Mouse (Mus musculus) forebrain, embryonic 12.5 days (tissue): ENCODE results near the gene Cyp2d12. TPM values are rescaled to one million over a fixed set of nuclear protein-coding genes. Genes with fewer than 3 reads are reported as not detected.
"Not testable (repeated sequence)": the region's sequence is repeated elsewhere in the genome, so short reads cannot be mapped to it uniquely, and the experiment has no call there.

Source experiments
- ATAC-seq: fragments of 200-750 bp; cut with Nextera tagmentation; 2 replicates; pipeline ENCODE4 v1.8.0; 2017; ENCODE audit warnings: moderate TSS enrichment; ENCODE audit not compliant: low FRiP score
- H3K27ac ChIP-seq: fragments of 300-500 bp; sonication (generic); 2 replicates; pipeline ENCODE4 v1.5.1; 2016; ENCODE audit warnings: mild to moderate bottlenecking
- H3K27me3 ChIP-seq: fragments of 300-500 bp; sonication (generic); 2 replicates; pipeline ENCODE4 v1.6.1; 2016; ENCODE audit warnings: mild to moderate bottlenecking
- H3K36me3 ChIP-seq: fragments of 300-500 bp; sonication (generic); replicated peaks from 2 replicates; pipeline ENCODE4 v1.6.1; 2016; ENCODE audit warnings: mild to moderate bottlenecking
- H3K4me1 ChIP-seq: fragments of 300-500 bp; sonication (generic); 2 replicates; pipeline ENCODE4 v1.6.1; 2016
- H3K4me2 ChIP-seq: fragments of 300-500 bp; sonication (generic); 2 replicates; pipeline ENCODE4 v1.6.1; 2016; ENCODE audit warnings: mild to moderate bottlenecking, moderate library complexity
- H3K4me3 ChIP-seq: fragments of 300-500 bp; sonication (generic); replicated peaks from 2 replicates; pipeline ENCODE4 v1.5.1; 2016; ENCODE audit warnings: mild to moderate bottlenecking
- H3K9ac ChIP-seq: fragments of 300-500 bp; sonication (generic); 2 replicates; pipeline ENCODE4 v1.6.1; 2016; ENCODE audit warnings: mild to moderate bottlenecking
- H3K9me3 ChIP-seq: fragments of 300-500 bp; sonication (generic); 2 replicates; pipeline ENCODE4 v1.6.1; 2016
- WGBS: fragments of 180-500 bp; shearing (Covaris S2); methylation state at CpG from one replicate; pipeline ENCODE4 v1.1.7; 2016; 5-methylcytosine and 5-hydroxymethylcytosine counted together
- polyA plus RNA-seq: library from polyadenylated mRNA; unstranded; fragments of >200 nt; fragmentation: Nextera tagmentation; extraction: Ambion mirVana; gene quantifications from 2 replicates; pipeline ENCODE4 v1.2.1, GENCODE M21; 2016

The Cyp2d12 gene
- not detected in 2 replicates for polyA plus RNA-seq

DNA sequence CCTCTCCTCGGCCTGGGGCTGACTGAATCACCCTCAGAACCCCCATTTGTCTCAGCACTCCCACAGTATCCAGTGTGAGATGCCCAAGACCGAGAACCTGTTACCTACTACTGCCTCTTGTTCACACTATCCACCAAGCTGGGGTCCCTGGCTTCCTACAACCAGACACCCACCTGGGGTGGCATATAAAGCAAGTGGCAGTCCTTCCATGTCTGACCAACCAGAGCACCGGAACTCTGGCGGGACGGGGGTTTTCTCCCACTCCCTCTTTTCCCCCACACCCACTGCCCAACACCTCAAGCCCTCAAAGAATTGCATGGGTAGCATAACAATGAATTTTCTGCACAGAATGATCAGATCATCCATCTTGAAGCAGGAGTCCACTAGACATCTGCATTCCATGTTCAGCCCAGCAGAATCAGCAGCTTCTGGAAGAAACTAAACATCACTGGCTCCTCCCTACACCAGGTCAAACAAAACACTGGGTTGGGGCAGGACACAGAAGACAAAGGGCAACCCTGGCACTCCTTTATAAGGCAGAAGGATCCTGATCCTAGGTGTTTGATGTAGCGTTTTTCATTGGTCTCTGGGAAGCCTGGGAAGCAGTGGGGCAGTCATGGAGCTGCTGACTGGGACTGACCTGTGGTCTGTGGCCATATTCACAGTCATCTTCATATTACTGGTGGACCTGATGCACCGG is at the start of gene Cyp2d12:
Cyp2d12 (plus strand) TSS at position 542 of the 700 bp plus-strand sequence.
- WGBS = 82% methylated on average over 7 of the region's 7 CpGs
- Histone ChIP-seq H3K36me3 (no peaks in the 10 kb centered on the region), H3K9me3 (peaks cover 14% of the 10 kb centered on the region), H3K4me2 (no peak within 1 kb of the TSS), H3K27ac (no peak within 1 kb of the TSS), H3K4me1 (no peaks in the 10 kb centered on the region), H3K27me3 (no peaks in the 10 kb centered on the region), H3K9ac (no peak within 1 kb of the TSS), H3K4me3 (no peak within 1 kb of the TSS)
- ATAC-seq = no peak

DNA sequence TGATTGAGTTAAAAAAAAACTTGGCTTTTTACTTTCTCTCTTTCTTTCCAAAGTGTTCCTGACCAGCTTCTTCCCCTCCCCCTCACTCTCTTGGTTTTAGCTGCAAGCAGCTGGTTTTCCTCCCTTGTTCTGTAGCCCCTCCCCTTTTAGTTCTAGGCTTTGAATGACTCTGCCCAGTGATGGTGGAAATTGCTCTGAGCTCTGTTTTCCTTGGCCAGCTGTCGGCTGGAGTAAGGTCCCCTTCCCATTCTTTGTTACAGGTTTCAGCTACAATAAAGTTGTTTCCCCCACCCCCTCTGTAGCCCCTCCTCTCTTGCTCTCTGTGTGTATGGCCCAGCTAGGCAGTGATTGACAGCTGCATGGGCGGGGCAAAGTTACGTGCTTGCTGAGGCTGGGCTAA is 47.9 kb upstream of the Cyp2d12 start:
- no peak overlapping the region for H3K4me2 ChIP-seq
- H3K4me1 ChIP-seq = no peaks in the 10 kb centered on the region
- H3K4me3 ChIP-seq = no peak overlapping the region
- H3K27me3 ChIP-seq = no peaks in the 10 kb centered on the region
- H3K9me3 ChIP-seq = peaks cover 10% of the 10 kb centered on the region; the same call in 1 of the 2 replicates
- no peak overlapping the region for H3K9ac ChIP-seq
- H3K36me3 ChIP-seq = no peaks in the 10 kb centered on the region
- ATAC-seq = no peak
- no peak overlapping the region for H3K27ac ChIP-seq
- 50% methylated on average over 3 of the region's 3 CpGs for WGBS

DNA sequence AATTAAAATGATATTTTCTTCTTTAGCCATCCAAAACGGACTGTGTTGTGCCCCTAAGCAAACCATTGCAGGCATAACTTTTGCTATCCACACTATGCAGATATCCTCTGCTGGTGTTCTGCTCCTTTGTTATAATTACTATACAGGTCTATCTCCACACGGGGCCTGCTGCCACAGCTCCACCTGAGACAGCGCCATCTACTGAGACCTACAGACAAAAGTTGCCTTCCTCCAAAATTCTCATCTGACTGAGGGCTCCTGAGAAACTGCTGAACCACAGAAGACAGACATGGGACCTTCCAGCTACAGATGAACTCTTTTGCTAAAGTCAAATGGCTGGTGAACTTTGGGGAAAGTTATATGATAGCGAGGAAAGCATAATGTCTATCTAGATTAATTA is 47.1 kb upstream of the Cyp2d12 start:
- 52% methylated on average over 4 of the region's 4 CpGs for WGBS
- H3K27ac ChIP-seq, H3K9ac ChIP-seq, H3K36me3 ChIP-seq, H3K4me3 ChIP-seq, H3K9me3 ChIP-seq, H3K4me1 ChIP-seq, H3K27me3 ChIP-seq, ATAC-seq, H3K4me2 ChIP-seq: not testable (repeated sequence)

DNA sequence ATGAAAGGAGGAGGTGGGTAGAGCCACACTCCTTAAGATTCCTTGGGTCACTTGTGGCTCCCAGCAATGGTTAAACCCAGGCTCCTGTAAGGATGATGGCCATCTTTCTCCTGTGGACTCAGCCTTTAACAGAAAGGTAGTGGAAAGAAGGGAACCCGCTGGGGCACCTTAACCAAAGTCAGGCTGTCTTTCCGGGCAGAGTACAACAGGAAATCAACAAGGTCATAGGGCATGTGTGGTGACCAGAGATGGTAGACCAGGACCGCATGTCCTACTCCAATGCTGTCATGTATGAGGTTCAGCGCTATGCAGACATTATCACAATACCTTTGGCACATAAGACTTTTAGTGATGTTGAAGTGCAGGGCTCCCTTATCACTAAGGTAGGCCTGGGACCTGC is 45.4 kb upstream of the Cyp2d12 start:
- not testable (repeated sequence) for H3K27me3 ChIP-seq, H3K4me1 ChIP-seq, H3K9ac ChIP-seq, H3K36me3 ChIP-seq, H3K27ac ChIP-seq, H3K9me3 ChIP-seq, H3K4me3 ChIP-seq, ATAC-seq, H3K4me2 ChIP-seq
- WGBS = 94% methylated on average over 4 of the region's 4 CpGs

DNA sequence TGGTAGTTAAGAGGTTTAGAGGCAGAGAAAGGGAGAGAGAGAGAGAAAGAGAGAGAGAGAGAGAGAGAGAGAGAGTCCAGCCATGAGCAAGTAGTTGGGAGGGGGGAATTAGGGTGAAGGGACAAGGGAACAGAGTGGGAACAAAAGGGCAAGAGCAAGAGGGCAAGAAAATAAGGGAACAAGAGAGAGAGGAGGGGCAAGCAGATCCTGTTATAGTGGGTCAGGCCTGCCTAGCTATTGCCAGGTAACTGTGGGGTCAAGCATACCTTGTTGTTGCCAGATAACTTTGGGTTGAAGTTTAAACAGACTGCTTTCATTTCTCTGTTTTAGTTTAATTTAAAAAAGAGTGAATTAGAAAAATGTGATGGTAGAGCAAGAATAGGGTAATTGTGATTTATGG is 44.4 kb upstream of the Cyp2d12 start:
- not testable (repeated sequence) for H3K4me3 ChIP-seq, ATAC-seq, H3K27ac ChIP-seq, H3K4me2 ChIP-seq, H3K27me3 ChIP-seq, H3K9ac ChIP-seq, H3K4me1 ChIP-seq, H3K9me3 ChIP-seq, H3K36me3 ChIP-seq

DNA sequence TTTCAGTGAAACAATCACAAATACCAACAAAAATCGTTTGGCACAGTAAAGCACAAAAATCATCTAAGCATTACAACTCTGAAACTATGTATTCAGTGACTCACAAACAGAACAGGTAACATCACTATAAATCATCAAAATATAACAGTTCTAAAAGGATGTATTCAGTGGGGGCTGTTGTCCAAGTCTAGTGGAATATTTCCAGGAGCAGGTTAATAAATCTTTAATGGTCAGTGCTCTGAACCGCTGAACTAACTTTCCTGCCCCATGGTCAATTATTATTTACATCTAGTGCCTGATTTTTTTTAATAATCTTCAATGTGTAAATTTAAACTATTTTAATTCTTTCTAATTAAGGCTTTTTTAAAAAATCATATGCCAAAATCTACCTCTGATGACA is 42.8 kb upstream of the Cyp2d12 start:
- ATAC-seq, H3K9me3 ChIP-seq, H3K9ac ChIP-seq, H3K4me1 ChIP-seq, H3K36me3 ChIP-seq, H3K27ac ChIP-seq, H3K4me3 ChIP-seq, H3K27me3 ChIP-seq, H3K4me2 ChIP-seq: not testable (repeated sequence)
- WGBS = 81% methylated on average over 2 of the region's 2 CpGs

DNA sequence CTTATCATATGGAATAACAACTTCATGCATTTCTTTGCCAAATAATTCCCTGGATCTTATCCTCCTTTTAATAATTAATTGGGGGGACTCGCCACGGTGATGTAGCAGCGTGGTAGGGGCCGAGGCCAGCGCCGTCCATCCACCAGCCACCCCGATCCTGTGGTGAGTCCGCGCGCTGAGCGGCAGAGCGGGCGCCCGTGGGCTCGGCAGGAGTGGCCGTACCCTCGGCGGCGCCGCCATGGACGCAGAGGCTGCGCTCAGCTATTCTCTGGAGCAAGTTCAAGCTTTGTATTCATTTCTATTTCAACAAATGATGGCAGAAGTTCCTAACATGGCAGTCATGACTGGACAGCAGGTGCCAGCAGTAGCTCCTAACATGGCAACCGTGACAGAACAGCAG is 38.7 kb upstream of the Cyp2d12 start:
- H3K4me3 ChIP-seq, H3K36me3 ChIP-seq, H3K27me3 ChIP-seq, H3K27ac ChIP-seq, H3K9ac ChIP-seq, ATAC-seq, H3K4me2 ChIP-seq, H3K4me1 ChIP-seq, H3K9me3 ChIP-seq: not testable (repeated sequence)
- WGBS = 90% methylated on average over 23 of the region's 23 CpGs

DNA sequence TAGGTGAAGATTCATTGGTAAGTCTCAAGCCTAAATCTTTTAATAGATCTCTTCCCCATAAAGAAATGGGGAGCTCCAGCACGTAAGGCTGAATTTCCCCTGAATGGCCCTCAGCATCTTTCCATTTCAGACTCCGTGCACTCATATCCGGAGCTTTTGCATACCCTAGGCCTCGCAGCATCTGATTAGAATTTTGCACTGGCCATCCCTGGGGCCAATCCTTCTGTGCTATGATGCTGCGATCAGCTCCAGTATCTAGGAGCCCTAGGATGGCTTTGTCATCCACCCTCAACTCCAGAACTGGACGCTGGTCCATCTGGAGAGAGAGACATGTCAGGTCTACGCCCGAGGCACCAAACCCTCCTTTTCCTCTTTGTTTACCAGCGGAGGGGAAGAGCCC is 27.5 kb upstream of the Cyp2d12 start:
- ATAC-seq, H3K4me3 ChIP-seq, H3K4me2 ChIP-seq, H3K9ac ChIP-seq, H3K36me3 ChIP-seq, H3K4me1 ChIP-seq, H3K9me3 ChIP-seq, H3K27me3 ChIP-seq, H3K27ac ChIP-seq: not testable (repeated sequence)
- 89% methylated on average over 7 of the region's 9 CpGs for WGBS

DNA sequence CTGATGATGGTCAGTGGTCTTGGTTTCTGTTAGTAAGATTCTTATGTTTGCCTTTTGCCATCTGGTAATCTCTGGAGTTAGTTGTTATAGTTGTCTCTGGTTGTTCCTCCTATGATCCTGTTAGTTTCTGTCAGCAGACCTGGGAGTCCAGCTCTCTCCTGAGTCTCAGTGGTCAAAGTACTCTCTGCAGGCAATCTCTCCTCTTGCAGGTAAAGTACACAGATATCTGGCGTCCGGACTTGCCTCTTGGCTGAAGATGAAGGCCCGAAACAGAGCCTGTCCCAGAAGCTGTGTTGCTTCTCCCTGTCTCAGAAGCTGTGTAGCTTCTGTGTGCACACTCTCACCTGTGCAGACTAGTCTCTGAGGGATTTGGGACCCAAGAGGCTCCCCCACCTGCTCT is 22.2 kb upstream of the Cyp2d12 start:
- H3K4me3 ChIP-seq, H3K4me1 ChIP-seq, ATAC-seq, H3K36me3 ChIP-seq, H3K9ac ChIP-seq, H3K27ac ChIP-seq, H3K27me3 ChIP-seq, H3K4me2 ChIP-seq, H3K9me3 ChIP-seq: not testable (repeated sequence)
- WGBS = 94% methylated on average over 3 of the region's 3 CpGs

DNA sequence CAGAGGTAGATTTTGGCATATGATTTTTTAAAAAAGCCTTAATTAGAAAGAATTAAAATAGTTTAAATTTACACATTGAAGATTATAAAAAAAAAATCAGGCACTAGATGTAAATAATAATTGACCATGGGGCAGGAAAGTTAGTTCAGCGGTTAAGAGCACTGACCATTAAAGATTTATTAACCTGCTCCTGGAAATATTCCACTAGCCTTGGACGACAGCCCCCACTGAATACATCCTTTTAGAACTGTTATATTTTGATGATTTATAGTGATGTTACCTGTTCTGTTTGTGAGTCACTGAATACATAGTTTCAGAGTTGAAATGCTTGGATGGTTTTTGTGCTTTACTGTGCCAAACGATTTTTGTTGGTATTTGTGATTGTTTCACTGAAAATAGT is 11.9 kb upstream of the Cyp2d12 start:
- H3K36me3 ChIP-seq, H3K27ac ChIP-seq, H3K9me3 ChIP-seq, H3K4me1 ChIP-seq, H3K27me3 ChIP-seq, H3K9ac ChIP-seq, H3K4me3 ChIP-seq, ATAC-seq, H3K4me2 ChIP-seq: not testable (repeated sequence)
- 84% methylated on average over 3 of the region's 3 CpGs for WGBS

DNA sequence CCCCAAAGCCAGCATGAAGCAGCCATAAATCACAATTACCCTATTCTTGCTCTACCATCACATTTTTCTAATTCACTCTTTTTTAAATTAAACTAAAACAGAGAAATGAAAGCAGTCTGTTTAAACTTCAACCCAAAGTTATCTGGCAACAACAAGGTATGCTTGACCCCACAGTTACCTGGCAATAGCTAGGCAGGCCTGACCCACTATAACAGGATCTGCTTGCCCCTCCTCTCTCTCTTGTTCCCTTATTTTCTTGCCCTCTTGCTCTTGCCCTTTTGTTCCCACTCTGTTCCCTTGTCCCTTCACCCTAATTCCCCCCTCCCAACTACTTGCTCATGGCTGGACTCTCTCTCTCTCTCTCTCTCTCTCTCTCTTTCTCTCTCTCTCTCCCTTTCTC is 10.3 kb upstream of the Cyp2d12 start:
- not testable (repeated sequence) for H3K9ac ChIP-seq, ATAC-seq, H3K4me2 ChIP-seq, H3K36me3 ChIP-seq, H3K9me3 ChIP-seq, H3K4me3 ChIP-seq, H3K4me1 ChIP-seq, H3K27me3 ChIP-seq, H3K27ac ChIP-seq

DNA sequence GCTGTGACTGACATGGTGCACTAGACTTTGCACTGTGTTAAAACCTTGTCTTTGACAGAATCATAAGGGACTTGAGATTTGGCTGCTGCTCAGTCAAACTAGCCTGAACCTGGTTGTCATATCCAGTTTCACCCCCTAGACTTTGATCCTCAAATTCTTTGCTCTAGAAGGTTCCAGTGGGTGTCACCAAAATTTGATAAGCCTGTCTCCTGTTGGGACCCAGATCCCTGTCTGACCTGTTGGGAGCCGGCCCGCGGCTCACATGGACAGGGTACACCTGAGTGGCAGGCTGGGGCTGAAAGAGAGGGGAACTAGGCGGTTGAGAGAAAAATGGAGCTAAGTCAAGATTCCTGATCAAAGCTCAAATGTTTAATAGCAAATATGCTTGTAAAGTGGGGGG is 7.1 kb upstream of the Cyp2d12 start:
- not testable (repeated sequence) for H3K27ac ChIP-seq, H3K9me3 ChIP-seq, H3K4me3 ChIP-seq, ATAC-seq, H3K36me3 ChIP-seq, H3K4me2 ChIP-seq, H3K4me1 ChIP-seq, H3K9ac ChIP-seq, H3K27me3 ChIP-seq
- 85% methylated on average over 4 of the region's 4 CpGs for WGBS

DNA sequence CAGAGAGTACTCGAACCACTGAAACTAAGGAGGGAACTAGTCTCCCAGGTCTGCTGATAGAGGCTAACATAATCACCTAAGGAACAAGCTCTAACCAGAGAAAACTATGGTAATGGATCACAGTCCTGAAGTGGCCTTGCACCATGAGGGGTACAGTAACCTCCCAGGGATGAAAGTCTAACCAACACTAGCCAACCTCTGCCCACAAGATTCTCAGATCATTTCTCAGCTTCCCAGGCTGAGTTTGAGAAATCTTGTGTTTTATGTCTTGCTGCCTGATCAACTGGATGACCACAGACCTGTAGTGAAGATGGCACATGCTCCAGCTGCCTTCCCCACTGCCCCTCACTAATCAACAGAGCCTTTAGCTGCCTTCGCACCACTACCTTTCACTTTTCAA is 1.7 kb upstream of the Cyp2d12 start:
- H3K4me3 ChIP-seq, ATAC-seq, H3K27me3 ChIP-seq, H3K27ac ChIP-seq, H3K36me3 ChIP-seq, H3K4me1 ChIP-seq, H3K9ac ChIP-seq, H3K4me2 ChIP-seq: not testable (repeated sequence)
- peaks cover 14% of the 10 kb centered on the region for H3K9me3 ChIP-seq
- WGBS = 90% methylated on average over 2 of the region's 2 CpGs
